Mouse (Mus musculus): Measurements from ENCODE around the gene Ctsd. TPM values are rescaled to one million over a fixed set of nuclear protein-coding genes. Genes with fewer than 3 reads are reported as not detected.

The Ctsd gene
- total and polyA plus RNA-seq, 3 experiments, result 61.2 to 107 (median 104) TPM

GRCm38 (mm10) chr7:142391108-142391507 is 3.3 kb upstream of the Ctsd start:
- no peaks in the 10 kb centered on the region for H3K9me3 ChIP-seq (replicated peaks; ENCODE audit: low read length)
- in situ Hi-C loops (cut with MboI; ENCODE audit: low pct_ligation_motif_present, low pct_unique_long_range_greater_than_20kb, low sequenced_read_pairs) (no loop called here), dilution Hi-C loops (cut with MboI; ENCODE audit: extremely low pct_ligation_motif_present, extremely low pct_unique_long_range_greater_than_20kb, low sequenced_read_pairs) (no loop called here)
- 0 out of 2 replicates have a peak, but pooled peaks cover 2% of the 10 kb centered on the region for H3K79me2 ChIP-seq (replicated peaks; ENCODE audit: control insufficient read depth, extremely low read depth, insufficient read depth, poor library complexity, severe bottlenecking)
- TF ChIP-seq MAFK (IDR thresholded peaks at IDR 0.05; ENCODE audit: insufficient replicate concordance, low read length), result no peak
- no peak for TF ChIP-seq HCFC1 (IDR thresholded peaks at IDR 0.05; ENCODE audit: low read depth, low read length)
- no peak for TF ChIP-seq MAX (IDR thresholded peaks at IDR 0.05; ENCODE audit: low read length)
- no peak for TF ChIP-seq GABPA (IDR thresholded peaks at IDR 0.05; ENCODE audit: insufficient replicate concordance, low read depth, low read length)
- no peak for TF ChIP-seq MEF2A (IDR thresholded peaks at IDR 0.05; ENCODE audit: borderline replicate concordance, low read depth, low read length)
- TF ChIP-seq CHD2 (IDR thresholded peaks at IDR 0.05; ENCODE audit: low read length), result no peak
- TF ChIP-seq POLR2AphosphoS2 (IDR thresholded peaks at IDR 0.05; ENCODE audit: low read depth, low read length), result no peak
- no peak for TF ChIP-seq JUN (IDR thresholded peaks at IDR 0.05; ENCODE audit: insufficient read depth, low read depth, low read length)
- TF ChIP-seq ZKSCAN1 (IDR thresholded peaks at IDR 0.05; ENCODE audit: borderline replicate concordance, low read depth, low read length), result no peak
- no peak for TF ChIP-seq ZC3H11A (IDR thresholded peaks at IDR 0.05; ENCODE audit: low read depth, low read length)
- TF ChIP-seq RAD21 (IDR thresholded peaks at IDR 0.05; ENCODE audit: low read depth, low read length), result no peak
- TF ChIP-seq TCF12 (IDR thresholded peaks at IDR 0.05; ENCODE audit: low read depth, low read length), result no peak
- no peak for TF ChIP-seq MAZ (IDR thresholded peaks at IDR 0.05; ENCODE audit: low read depth, low read length)
- no peak for TF ChIP-seq POLR2A (IDR thresholded peaks at IDR 0.05; ENCODE audit: low read depth, low read length)
- TF ChIP-seq IRF4 (IDR thresholded peaks at IDR 0.05; ENCODE audit: low read depth, low read length), result no peak
- TF ChIP-seq ZMIZ1 (IDR thresholded peaks at IDR 0.05; ENCODE audit: low read depth, low read length), result no peak
- no peak overlapping the region for H3K4me3 ChIP-seq (replicated peaks in 1 of 3; ENCODE audit: low read depth in 2 of 3, low read length in 2 of 3, poor library complexity in 1 of 3)
- H3K9ac ChIP-seq (ENCODE audit: insufficient read depth, low read depth), result no peak overlapping the region
- peaks cover 28 to 58% of the 10 kb centered on the region in 2 experiments for H3K4me1 ChIP-seq (ENCODE audit: control insufficient read depth in 1 of 2, insufficient read depth in 2 of 2)
- DNase-seq (ENCODE audit: extremely low read depth), result no peak
- no peaks in the 10 kb centered on the region for H3K27me3 ChIP-seq (replicated peaks)
- H3K27ac ChIP-seq (ENCODE audit: insufficient read depth, low read depth), result no peak overlapping the region
- H3K4me2 ChIP-seq (ENCODE audit: insufficient read depth, low read depth, poor library complexity, severe bottlenecking), result no peak overlapping the region
- H3K36me3 ChIP-seq (replicated peaks in 1 of 2; ENCODE audit: control insufficient read depth in 1 of 2, insufficient read depth in 1 of 2, low read length in 1 of 2), result no peaks in the 10 kb centered on the region

GRCm38 (mm10) chr7:142389961-142390650 is 2.3 kb upstream of the Ctsd start:
- dilution Hi-C loops (cut with MboI; ENCODE audit: extremely low pct_ligation_motif_present, extremely low pct_unique_long_range_greater_than_20kb, low sequenced_read_pairs), result no loop called here
- peaks cover 32 to 67% of the 10 kb centered on the region in 2 experiments for H3K4me1 ChIP-seq (ENCODE audit: control insufficient read depth in 1 of 2, insufficient read depth in 2 of 2)
- no peak overlapping the region for H3K27ac ChIP-seq (ENCODE audit: insufficient read depth, low read depth)
- no peak for DNase-seq (ENCODE audit: extremely low read depth)
- no peak overlapping the region for H3K4me2 ChIP-seq (ENCODE audit: insufficient read depth, low read depth, poor library complexity, severe bottlenecking)
- H3K9ac ChIP-seq (ENCODE audit: insufficient read depth, low read depth), result no peak overlapping the region
- H3K9me3 ChIP-seq (replicated peaks; ENCODE audit: low read length), result no peaks in the 10 kb centered on the region
- peaks cover 4 to 9% of the 10 kb centered on the region in 2 experiments for H3K36me3 ChIP-seq (replicated peaks in 1 of 2; ENCODE audit: control insufficient read depth in 1 of 2, insufficient read depth in 1 of 2, low read length in 1 of 2)
- no peak overlapping the region for H3K4me3 ChIP-seq (replicated peaks in 1 of 3; ENCODE audit: low read depth in 2 of 3, low read length in 2 of 3, poor library complexity in 1 of 3)
- in situ Hi-C loops (cut with MboI; ENCODE audit: low pct_ligation_motif_present, low pct_unique_long_range_greater_than_20kb, low sequenced_read_pairs), result loop anchor here (5.0 kb wide), 1 partner anchor 38 kb away; no protein-coding TSS in a partner anchor
- H3K27me3 ChIP-seq (replicated peaks), result no peaks in the 10 kb centered on the region
- H3K79me2 ChIP-seq (replicated peaks; ENCODE audit: control insufficient read depth, extremely low read depth, insufficient read depth, poor library complexity, severe bottlenecking), result peaks cover 9% of the 10 kb centered on the region
- TF ChIP-seq CTCF (conservative IDR thresholded peaks at IDR 0.05 in 1 of 2, IDR thresholded peaks at IDR 0.05 in 1 of 2; ENCODE audit: low read depth in 2 of 2, low read length in 2 of 2) (no peak), USF2 (conservative IDR thresholded peaks at IDR 0.05; ENCODE audit: low read depth, low read length) (no peak), NRF1 (IDR thresholded peaks at IDR 0.05; ENCODE audit: low read depth, low read length) (no peak), USF1 (IDR thresholded peaks at IDR 0.05; ENCODE audit: low read depth, low read length) (no peak), MAFK (IDR thresholded peaks at IDR 0.05; ENCODE audit: insufficient replicate concordance, low read length) (no peak), CHD2 (IDR thresholded peaks at IDR 0.05; ENCODE audit: low read length) (no peak), ZNF384 (IDR thresholded peaks at IDR 0.05; ENCODE audit: low read depth, low read length) (no peak), UBTF (IDR thresholded peaks at IDR 0.05; ENCODE audit: low read depth, low read length) (no peak), ETS1 (conservative IDR thresholded peaks at IDR 0.05; ENCODE audit: low read depth, low read length) (no peak), BHLHE40 (IDR thresholded peaks at IDR 0.05; ENCODE audit: low read depth, low read length) (no peak)

Data from CH12.LX (cell line).